Comparison of ENCODE assay signal across 9 mouse cellular contexts in genomic region chr15:45453797-45454196, GRCm38 (mm10).
A peak's percentile ranks its signal among the peaks of the same experiment; 100 is the strongest.
DNase-seq lines count a peak whose midpoint lies in the region; ATAC-seq and TF ChIP-seq lines count a peak whose summit lies in the region.
"Had no signal": no experiment of that assay in that cellular context is flagged by ENCODE, and none has a peak within 500 bp of the region (broad histone marks: within the 10 kb centered on the region; RNA-seq: fewer than 3 reads in every experiment).

No protein-coding gene starts in this region.

- no peak overlapping the region for H3K4me3 ChIP-seq in liver, postnatal 0 days (ENCODE audit: low read depth, low read length)
- H3K4me3 ChIP-seq: liver, embryonic 13.5 days had no signal

- H3K27ac ChIP-seq in liver, postnatal 0 days (ENCODE audit: low read depth), result no peak overlapping the region
- H3K27ac ChIP-seq: liver, embryonic 13.5 days had no signal

- no peak for TF ChIP-seq CTCF in liver, postnatal 0 days (IDR thresholded peaks at IDR 0.05; ENCODE audit: low read depth)

- 74% methylated on average over 1 of the region's 1 CpGs for WGBS in liver, postnatal 0 days (ENCODE audit: insufficient replicate concordance)

- H3K9me3 ChIP-seq in liver, postnatal 0 days (ENCODE audit: low read length), result no peaks in the 10 kb centered on the region; the same call in 1 of the 2 replicates
- H3K9me3 ChIP-seq: liver, embryonic 13.5 days had no signal

- H3K36me3 ChIP-seq in liver, postnatal 0 days (replicated peaks; ENCODE audit: insufficient read depth, low read length), result no peaks in the 10 kb centered on the region
- H3K36me3 ChIP-seq: liver, embryonic 13.5 days had no signal

- no peak overlapping the region for H3K9ac ChIP-seq in liver, postnatal 0 days (replicated peaks)
- H3K9ac ChIP-seq: liver, embryonic 13.5 days had no signal

- ATAC-seq in liver, postnatal 0 days, result no peak

- H3K4me1 ChIP-seq in liver, postnatal 0 days (ENCODE audit: insufficient read depth), result no peaks in the 10 kb centered on the region
- H3K4me1 ChIP-seq: liver, embryonic 13.5 days had no signal

- no peaks in the 10 kb centered on the region for H3K27me3 ChIP-seq in liver, postnatal 0 days (ENCODE audit: insufficient read depth, low read length)
- H3K27me3 ChIP-seq: liver, embryonic 13.5 days had no signal

- TF ChIP-seq EP300 in liver, postnatal 0 days (IDR thresholded peaks at IDR 0.05; ENCODE audit: low read depth), result no peak

- peak; percentile 3 for DNase-seq in adrenal gland, postnatal 25 days
- DNase-seq in adrenal gland, adult (ENCODE audit: inconsistent age in 2 of 2, low spot score in 1 of 2), result no peak
- peak; percentile 1 for DNase-seq in ovary, postnatal 14 days (ENCODE audit: low spot score)
- no peak for DNase-seq in ovary, postnatal 10 days (ENCODE audit: low spot score)
- peak; percentile 82 for DNase-seq in layer of hippocampus, adult 9-11 months
- DNase-seq in skeletal muscle tissue, adult 2 months (ENCODE audit: low read depth, low spot score), result peak; percentile 13
- no peak for DNase-seq in c-Kit-positive CD71-positive TER-119-positive erythroid progenitor cells, embryonic 14.5 days (ENCODE audit: low spot score)
- DNase-seq in liver, postnatal 0 days, result no peak
- DNase-seq: liver, embryonic 13.5 days had no signal

- H3K4me2 ChIP-seq in liver, postnatal 0 days (ENCODE audit: low read depth, low read length), result no peak overlapping the region
- H3K4me2 ChIP-seq: liver, embryonic 13.5 days had no signal

Comparison
In these comparisons a context has a peak if more than half of its experiments do, and no peak if none do; other contexts are left out.
1. DNase-seq: peak in adrenal gland, postnatal 25 days (single experiment), ovary, postnatal 14 days (single experiment), layer of hippocampus, adult 9-11 months (single experiment) and skeletal muscle tissue, adult 2 months (single experiment); none in adrenal gland, adult (0 of 2), ovary, postnatal 10 days (single experiment), c-Kit-positive CD71-positive TER-119-positive erythroid progenitor cells, embryonic 14.5 days (single experiment) and liver, postnatal 0 days (single experiment).